Mouse (Mus musculus) R1 (cell line): Measurements from ENCODE around the gene Gbp2.
"Not testable (repeated sequence)": the region's sequence is repeated elsewhere in the genome, so short reads cannot be mapped to it uniquely, and the experiment has no call there.

Experiments used
- DNase-seq: peaks from one replicate; pipeline ENCODE4 v3.0.0-alpha.2; 2018; ENCODE audit warnings: low read depth, low spot score

Gbp2 gene

GRCm38 (mm10) chr3:142620111-142620955 lies at the start of gene Gbp2:
Gene Gbp2, plus strand, starts transcription at chr3:142620602.
- peak; percentile 32 for DNase-seq

GRCm38 (mm10) chr3:142570738-142571137 lies 49.7 kb upstream of the Gbp2 start:
- no peak for DNase-seq

GRCm38 (mm10) chr3:142577108-142577507 lies 43.3 kb upstream of the Gbp2 start:
- DNase-seq, result no peak

GRCm38 (mm10) chr3:142578342-142578741 lies 42.1 kb upstream of the Gbp2 start:
- DNase-seq, result no peak

- DNase-seq, result no peak
These were observed 37.3 kb upstream of the Gbp2 start for GRCm38 (mm10) chr3:142583067-142583466.

GRCm38 (mm10) chr3:142587386-142587785 lies 33.0 kb upstream of the Gbp2 start:
- no peak for DNase-seq

- no peak for DNase-seq
These were observed 31.5 kb upstream of the Gbp2 start for GRCm38 (mm10) chr3:142588888-142589287.

- no peak for DNase-seq
These were observed 29.9 kb upstream of the Gbp2 start for GRCm38 (mm10) chr3:142590431-142591067.

GRCm38 (mm10) chr3:142594547-142594946 lies 25.9 kb upstream of the Gbp2 start, which contains the start of gene Gbp2b:
Gene Gbp2b, plus strand, starts transcription at chr3:142594847.
- no peak for DNase-seq

- no peak for DNase-seq
These were observed 22.5 kb upstream of the Gbp2 start for GRCm38 (mm10) chr3:142597923-142598322.

- DNase-seq, result no peak
These were observed 18.7 kb upstream of the Gbp2 start for GRCm38 (mm10) chr3:142601675-142602074.

- DNase-seq, result no peak
These were observed 1.7 kb upstream of the Gbp2 start for GRCm38 (mm10) chr3:142618658-142619057.

GRCm38 (mm10) chr3:142619606-142620005 lies 796 bp upstream of the Gbp2 start:
- DNase-seq, result no peak

- peak; percentile 51 for DNase-seq
These were observed 657 bp downstream of the Gbp2 start for GRCm38 (mm10) chr3:142620956-142621562.

- no peak for DNase-seq
These were observed 10.0 kb downstream of the Gbp2 start for GRCm38 (mm10) chr3:142630385-142630784.

- DNase-seq, result peak; percentile 82
These were observed 19.8 kb downstream of the Gbp2 start for GRCm38 (mm10) chr3:142640201-142640600.

GRCm38 (mm10) chr3:142645949-142646348 lies 25.5 kb downstream of the Gbp2 start:
- DNase-seq, result peak; percentile 49

GRCm38 (mm10) chr3:142647836-142648235 lies 27.4 kb downstream of the Gbp2 start:
- not testable (repeated sequence) for DNase-seq

GRCm38 (mm10) chr3:142650205-142650604 lies 29.8 kb downstream of the Gbp2 start:
- DNase-seq, result peak; percentile 82

GRCm38 (mm10) chr3:142664723-142665122 lies 44.3 kb downstream of the Gbp2 start:
- no peak for DNase-seq

GRCm38 (mm10) chr3:142674607-142675006 lies 54.2 kb downstream of the Gbp2 start:
- no peak for DNase-seq
